Mouse (Mus musculus): Measurements from ENCODE around the gene Fam53b.

GRCm38 (mm10) chr7:132758875-132759274, 54.8 kb downstream of the Fam53b start:
- TF ChIP-seq CTCF (IDR thresholded peaks at IDR 0.05; ENCODE audit: borderline replicate concordance, extremely low read depth, insufficient read depth, insufficient read length) (no peak), POLR2A (IDR thresholded peaks at IDR 0.05; ENCODE audit: borderline replicate concordance, extremely low read depth, insufficient read depth, insufficient read length, poor library complexity, severe bottlenecking) (no peak)

Measured in brain, embryonic 14.5 days (tissue).